Mouse (Mus musculus) hindbrain, embryonic 16.5 days (tissue): ENCODE data around the gene Tfcp2. TPM values are rescaled to one million over a fixed set of nuclear protein-coding genes. Genes with fewer than 3 reads are reported as not detected.

Experiments used
- ATAC-seq: fragments of 200-750 bp; cut with Nextera tagmentation; 2 replicates; pipeline ENCODE4 v1.8.0; 2017; ENCODE audit warnings: moderate TSS enrichment, moderate library complexity
- H3K27ac ChIP-seq: fragments of 300-500 bp; sonication (generic); 2 replicates; pipeline ENCODE4 v1.5.1; 2014; ENCODE audit warnings: low read depth, mild to moderate bottlenecking, control low read depth, low read length, moderate library complexity
- H3K27me3 ChIP-seq: fragments of 300-500 bp; sonication (generic); replicated peaks from 2 replicates; pipeline ENCODE4 v1.6.1; 2014; ENCODE audit warnings: low read length; ENCODE audit not compliant: control insufficient read depth, insufficient read depth
- H3K36me3 ChIP-seq: fragments of 300-500 bp; sonication (generic); 2 replicates; pipeline ENCODE4 v1.6.1; 2014; ENCODE audit warnings: mild to moderate bottlenecking, low read length, moderate library complexity, mixed read lengths; ENCODE audit not compliant: control insufficient read depth, insufficient read depth
- H3K4me1 ChIP-seq: fragments of 300-500 bp; sonication (generic); 2 replicates; pipeline ENCODE4 v1.6.1; 2014; ENCODE audit warnings: low read depth, low read length; ENCODE audit not compliant: control insufficient read depth, insufficient read depth
- H3K4me2 ChIP-seq: fragments of 300-500 bp; sonication (generic); 2 replicates; pipeline ENCODE4 v1.6.1; 2014; ENCODE audit warnings: mild to moderate bottlenecking, low read length, control low read depth, moderate library complexity
- H3K4me3 ChIP-seq: fragments of 300-500 bp; sonication (generic); 2 replicates; pipeline ENCODE4 v1.5.1; 2014; ENCODE audit warnings: mild to moderate bottlenecking, low read length, control low read depth, moderate library complexity
- H3K9ac ChIP-seq: fragments of 300-500 bp; sonication (generic); 2 replicates; pipeline ENCODE4 v1.6.1; 2014; ENCODE audit warnings: low read depth, mild to moderate bottlenecking, control low read depth, low read length, moderate library complexity
- H3K9me3 ChIP-seq: fragments of 300-500 bp; sonication (generic); 2 replicates; pipeline ENCODE4 v1.6.1; 2014; ENCODE audit warnings: mild to moderate bottlenecking, low read length, moderate library complexity; ENCODE audit not compliant: control insufficient read depth
- WGBS: fragments of 180-500 bp; shearing (Covaris S2); extraction: QIAGEN DNeasy Blood & Tissue Kit; methylation state at CpG from one replicate; pipeline ENCODE4 v1.1.7; 2014; 5-methylcytosine and 5-hydroxymethylcytosine counted together
- polyA plus RNA-seq: library from polyadenylated mRNA; unstranded; fragments of >200 nt; fragmentation: Nextera tagmentation; extraction: Ambion mirVana; gene quantifications from 2 replicates; pipeline ENCODE4 v1.2.1, GENCODE M21; 2015

The Tfcp2 gene
- polyA plus RNA-seq, 1 experiment from 2014 or later = 32.4 TPM

- Histone ChIP-seq H3K36me3 (no peaks in the 10 kb centered on the region), H3K9ac (no peak overlapping the region; the same call in 1 of the 2 replicates), H3K4me1 (no peaks in the 10 kb centered on the region), H3K4me2 (no peak overlapping the region), H3K9me3 (no peaks in the 10 kb centered on the region), H3K27ac (no peak overlapping the region), H3K27me3 (no peaks in the 10 kb centered on the region), H3K4me3 (no peak overlapping the region)
- ATAC-seq = no peak
- 90% methylated on average over 3 of the region's 3 CpGs for WGBS
Observed at GRCm38 (mm10) chr15:100449495-100449894, 102.3 kb downstream of the Tfcp2 start.

GRCm38 (mm10) chr15:100448572-100448971 lies 103.2 kb downstream of the Tfcp2 start:
- Histone ChIP-seq H3K4me1 (peaks cover 6% of the 10 kb centered on the region), H3K27me3 (no peaks in the 10 kb centered on the region), H3K36me3 (no peaks in the 10 kb centered on the region), H3K27ac (no peak overlapping the region), H3K9me3 (no peaks in the 10 kb centered on the region), H3K4me3 (no peak overlapping the region), H3K9ac (no peak overlapping the region), H3K4me2 (no peak overlapping the region)
- no peak for ATAC-seq
- 79% methylated on average over 4 of the region's 4 CpGs for WGBS

Other genes with a start within 250 kb of the Tfcp2 start
- gene Mettl7a1, start 247.9 kb downstream of the Tfcp2 start, polyA plus RNA-seq = 3.5 TPM in 2 replicates
- 0.09 TPM in 1 of 2 replicates, not detected in the other for gene Mettl7a3, start 217.1 kb downstream of the Tfcp2 start, polyA plus RNA-seq
- not detected in 2 replicates for gene Methig1, start 198.9 kb downstream of the Tfcp2 start, polyA plus RNA-seq
- gene Mettl7a2, start 198.8 kb downstream of the Tfcp2 start, polyA plus RNA-seq = not detected in 2 replicates
- not detected in 2 replicates for gene Higd1c, start 187.5 kb downstream of the Tfcp2 start, polyA plus RNA-seq
- 0.11 and 0.16 TPM in 2 replicates for gene Gm5475, start 129.9 kb downstream of the Tfcp2 start, polyA plus RNA-seq
- gene Slc11a2, start 126.9 kb downstream of the Tfcp2 start, polyA plus RNA-seq = 24.9 and 30.8 TPM in 2 replicates
- 59.3 and 62.0 TPM in 2 replicates for gene Letmd1, start 83.0 kb downstream of the Tfcp2 start, polyA plus RNA-seq
- 36.3 and 43.4 TPM in 2 replicates for gene Csrnp2, start 56.5 kb downstream of the Tfcp2 start, polyA plus RNA-seq
- 26.4 and 31.2 TPM in 2 replicates for gene Pou6f1, start 48.0 kb upstream of the Tfcp2 start, polyA plus RNA-seq
- gene Dazap2, start 63.3 kb upstream of the Tfcp2 start, polyA plus RNA-seq = 123 and 134 TPM in 2 replicates
- 3.6 and 4.1 TPM in 2 replicates for gene Smagp, start 84.9 kb upstream of the Tfcp2 start, polyA plus RNA-seq
- gene Bin2, start 117.5 kb upstream of the Tfcp2 start, polyA plus RNA-seq = 1.6 and 1.9 TPM in 2 replicates
- gene Cela1, start 135.9 kb upstream of the Tfcp2 start, polyA plus RNA-seq = 1.4 and 2.0 TPM in 2 replicates
- 0.17 and 0.30 TPM in 2 replicates for gene Galnt6, start 177.4 kb upstream of the Tfcp2 start, polyA plus RNA-seq
- 24.7 and 27.9 TPM in 2 replicates for gene Slc4a8, start 209.7 kb upstream of the Tfcp2 start, polyA plus RNA-seq